Mouse (Mus musculus) heart, embryonic 13.5 days (tissue): ENCODE results near the gene Asap2. TPM values are rescaled to one million over a fixed set of nuclear protein-coding genes. Genes with fewer than 3 reads are reported as not detected.
A peak's percentile ranks its signal among the peaks of the same experiment; 100 is the strongest.

Source experiments
- ATAC-seq: fragments of 200-750 bp; cut with Nextera tagmentation; 2 replicates; pipeline ENCODE4 v1.8.0; 2017; ENCODE audit warnings: moderate TSS enrichment; ENCODE audit not compliant: insufficient number of reproducible peaks, low FRiP score, low TSS enrichment; ENCODE audit errors: extremely low read depth
- H3K27ac ChIP-seq: fragments of 300-500 bp; sonication (generic); replicated peaks from 2 replicates; pipeline ENCODE4 v1.5.1; 2015; ENCODE audit warnings: moderate library complexity, mild to moderate bottlenecking, inconsistent platforms
- H3K27me3 ChIP-seq: fragments of 300-500 bp; sonication (generic); replicated peaks from 2 replicates; pipeline ENCODE4 v1.6.1; 2015; ENCODE audit warnings: mild to moderate bottlenecking, inconsistent platforms
- H3K36me3 ChIP-seq: fragments of 300-500 bp; sonication (generic); 2 replicates; pipeline ENCODE4 v1.6.1; 2015; ENCODE audit warnings: mild to moderate bottlenecking, inconsistent platforms
- H3K4me1 ChIP-seq: fragments of 300-500 bp; sonication (generic); 2 replicates; pipeline ENCODE4 v1.6.1; 2015; ENCODE audit warnings: inconsistent platforms
- H3K4me2 ChIP-seq: fragments of 300-500 bp; sonication (generic); 2 replicates; pipeline ENCODE4 v1.6.1; 2015; ENCODE audit warnings: inconsistent platforms, mild to moderate bottlenecking, moderate library complexity
- H3K4me3 ChIP-seq: fragments of 300-500 bp; sonication (generic); 2 replicates; pipeline ENCODE4 v1.5.1; 2015; ENCODE audit warnings: moderate library complexity, mild to moderate bottlenecking, inconsistent platforms
- H3K9ac ChIP-seq: fragments of 300-500 bp; sonication (generic); 2 replicates; pipeline ENCODE4 v1.6.1; 2015; ENCODE audit warnings: inconsistent platforms, mild to moderate bottlenecking, moderate library complexity
- H3K9me3 ChIP-seq: fragments of 300-500 bp; sonication (generic); 2 replicates; pipeline ENCODE4 v1.6.1; 2016; ENCODE audit warnings: inconsistent platforms
- WGBS: fragments of 180-500 bp; shearing (Covaris S2); methylation state at CpG from one replicate; pipeline ENCODE4 v1.1.7; 2015; ENCODE audit warnings: mixed read lengths; 5-methylcytosine and 5-hydroxymethylcytosine counted together
- polyA plus RNA-seq: library from polyadenylated mRNA; unstranded; fragments of >200 nt; fragmentation: Nextera tagmentation; extraction: Ambion mirVana; gene quantifications from 2 replicates; pipeline ENCODE4 v1.2.1, GENCODE M21; 2015

Asap2 gene
- polyA plus RNA-seq, 1 experiment from 2014 or later: 6.2 TPM

DNA sequence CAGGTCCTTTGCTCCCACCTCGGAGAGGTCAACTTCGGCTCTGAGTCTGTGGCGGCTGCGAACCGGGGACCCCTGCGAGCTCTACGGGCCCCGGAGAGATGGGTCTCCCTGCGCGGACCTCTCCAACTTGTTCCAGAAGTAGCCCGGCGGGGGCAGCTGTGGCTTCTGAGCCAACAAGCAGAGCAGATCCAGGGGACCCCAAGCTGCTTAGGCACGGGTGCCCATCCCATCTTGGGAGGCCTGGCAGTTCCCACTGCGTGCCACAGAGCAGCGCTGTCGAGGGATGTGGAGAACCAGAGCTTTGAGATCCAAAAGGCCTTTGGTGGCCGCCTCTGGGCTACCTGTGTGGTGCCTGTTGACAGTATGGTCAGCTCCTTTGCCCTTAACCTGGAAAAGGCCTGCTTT, 122.2 kb downstream of the Asap2 start:
- Histone ChIP-seq H3K27ac (peak overlapping the region; percentile 64), H3K36me3 (no peaks in the 10 kb centered on the region), H3K4me3 (peak overlapping the region; percentile 80), H3K4me1 (peaks cover 11% of the 10 kb centered on the region; the same call in 1 of the 2 replicates), H3K9me3 (no peaks in the 10 kb centered on the region), H3K9ac (peak overlapping the region; percentile 91), H3K27me3 (no peaks in the 10 kb centered on the region), H3K4me2 (peak overlapping the region; percentile 78)
- ATAC-seq: no peak
- under 1% methylated on average over 17 of the region's 17 CpGs for WGBS

- no peak for ATAC-seq
- WGBS: 48% methylated on average over 3 of the region's 3 CpGs
- H3K27ac ChIP-seq: peak overlapping the region; percentile 45; the same call in 1 of the 2 replicates
- no peak overlapping the region for H3K9ac ChIP-seq
- peaks cover 26% of the 10 kb centered on the region for H3K4me1 ChIP-seq
- no peak overlapping the region for H3K4me2 ChIP-seq
- H3K4me3 ChIP-seq: no peak overlapping the region
- H3K36me3 ChIP-seq: no peaks in the 10 kb centered on the region
- H3K27me3 ChIP-seq: no peaks in the 10 kb centered on the region
- H3K9me3 ChIP-seq: no peaks in the 10 kb centered on the region
Measured at GRCm38 (mm10) chr12:21119446-21119845, 129.2 kb downstream of the Asap2 start.

DNA sequence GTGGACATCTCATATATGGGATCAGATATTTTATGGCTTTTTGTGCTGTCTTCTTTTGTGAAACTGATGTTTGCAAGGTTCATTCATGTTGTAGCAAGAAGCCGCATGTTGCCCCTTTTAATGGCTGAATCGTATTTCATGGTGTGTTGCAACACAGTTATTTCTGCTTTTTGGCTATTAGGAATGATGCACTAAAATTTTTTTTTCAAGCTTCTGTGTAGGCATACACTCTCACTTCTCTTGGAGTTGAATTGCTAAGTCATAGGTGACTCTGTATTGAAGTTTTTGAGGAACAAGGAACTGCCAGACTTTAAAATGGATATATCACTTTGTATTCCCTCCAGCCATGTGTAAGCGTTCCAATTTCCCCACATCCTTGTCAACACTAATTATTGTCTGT, 132.6 kb downstream of the Asap2 start:
- H3K27ac ChIP-seq: no peak overlapping the region
- no peaks in the 10 kb centered on the region for H3K27me3 ChIP-seq
- WGBS: 84% methylated on average over 3 of the region's 3 CpGs
- H3K9me3 ChIP-seq: no peaks in the 10 kb centered on the region
- H3K4me3 ChIP-seq: no peak overlapping the region
- ATAC-seq: no peak
- no peaks in the 10 kb centered on the region for H3K36me3 ChIP-seq
- no peak overlapping the region for H3K4me2 ChIP-seq
- no peak overlapping the region for H3K9ac ChIP-seq
- peaks cover 44% of the 10 kb centered on the region for H3K4me1 ChIP-seq

GRCm38 (mm10) chr12:21123647-21124046, 133.4 kb downstream of the Asap2 start:
- Histone ChIP-seq H3K27me3 (no peaks in the 10 kb centered on the region), H3K27ac (no peak overlapping the region), H3K4me3 (no peak overlapping the region), H3K4me2 (no peak overlapping the region), H3K9ac (no peak overlapping the region), H3K9me3 (no peaks in the 10 kb centered on the region), H3K36me3 (no peaks in the 10 kb centered on the region), H3K4me1 (peaks cover 48% of the 10 kb centered on the region)
- WGBS: 53% methylated on average over 5 of the region's 5 CpGs
- ATAC-seq: no peak

- no peak for ATAC-seq
- Histone ChIP-seq H3K27ac (no peak overlapping the region), H3K4me3 (no peak overlapping the region), H3K36me3 (no peaks in the 10 kb centered on the region), H3K27me3 (no peaks in the 10 kb centered on the region), H3K9ac (peak overlapping the region; percentile 5; the same call in 1 of the 2 replicates), H3K9me3 (no peaks in the 10 kb centered on the region), H3K4me2 (no peak overlapping the region), H3K4me1 (peaks cover 58% of the 10 kb centered on the region)
- WGBS: 60% methylated on average over 10 of the region's 10 CpGs
Measured at GRCm38 (mm10) chr12:21125675-21126470, 135.6 kb downstream of the Asap2 start.

- H3K36me3 ChIP-seq: no peaks in the 10 kb centered on the region
- no peaks in the 10 kb centered on the region for H3K9me3 ChIP-seq
- 85% methylated on average over 4 of the region's 4 CpGs for WGBS
- H3K27me3 ChIP-seq: no peaks in the 10 kb centered on the region
- peaks cover 64% of the 10 kb centered on the region for H3K4me1 ChIP-seq
- H3K4me2 ChIP-seq: no peak overlapping the region
- no peak overlapping the region for H3K27ac ChIP-seq
- H3K4me3 ChIP-seq: no peak overlapping the region
- ATAC-seq: no peak
- no peak overlapping the region for H3K9ac ChIP-seq
Measured at GRCm38 (mm10) chr12:21126516-21126915, 136.3 kb downstream of the Asap2 start.

GRCm38 (mm10) chr12:21128930-21129869, 138.9 kb downstream of the Asap2 start:
- H3K4me1 ChIP-seq: peaks cover 88% of the 10 kb centered on the region
- H3K4me2 ChIP-seq: no peak overlapping the region
- H3K4me3 ChIP-seq: no peak overlapping the region
- ATAC-seq: no peak
- peak overlapping the region; percentile 49 for H3K27ac ChIP-seq
- WGBS: 57% methylated on average over 9 of the region's 9 CpGs
- H3K9me3 ChIP-seq: no peaks in the 10 kb centered on the region
- no peak overlapping the region for H3K9ac ChIP-seq
- no peaks in the 10 kb centered on the region for H3K36me3 ChIP-seq
- no peaks in the 10 kb centered on the region for H3K27me3 ChIP-seq

DNA sequence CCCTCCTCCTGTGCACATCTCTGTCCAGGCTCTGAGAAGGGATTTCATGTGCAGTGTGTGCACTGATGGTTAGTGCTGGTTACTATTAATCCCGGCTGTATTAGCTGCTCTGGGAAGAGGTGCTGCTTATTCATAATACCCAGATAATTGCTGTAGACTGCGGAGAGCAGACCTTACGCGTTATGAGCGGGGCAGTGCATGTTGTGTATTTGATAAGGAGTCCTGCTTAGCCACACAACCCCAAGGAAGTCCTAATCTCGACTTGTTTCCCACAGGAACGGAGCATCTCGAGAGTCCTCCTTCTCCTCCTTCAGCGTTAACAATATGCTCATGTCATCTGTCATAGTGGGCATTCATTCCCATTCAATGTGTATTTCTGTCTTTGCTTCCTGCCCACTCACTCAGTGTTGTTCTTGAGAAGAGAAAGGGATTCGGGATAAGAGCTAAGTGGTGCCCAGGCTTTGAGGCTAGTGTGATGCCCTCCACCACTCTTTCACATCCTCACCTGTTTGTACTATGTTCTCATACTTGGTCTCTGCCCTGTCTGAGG, 140.1 kb downstream of the Asap2 start:
- H3K27ac ChIP-seq: no peak overlapping the region
- no peak for ATAC-seq
- no peaks in the 10 kb centered on the region for H3K9me3 ChIP-seq
- H3K9ac ChIP-seq: no peak overlapping the region
- H3K4me2 ChIP-seq: no peak overlapping the region
- WGBS: 41% methylated on average over 10 of the region's 10 CpGs
- H3K27me3 ChIP-seq: no peaks in the 10 kb centered on the region
- peaks cover 95% of the 10 kb centered on the region for H3K4me1 ChIP-seq
- no peaks in the 10 kb centered on the region for H3K36me3 ChIP-seq
- no peak overlapping the region for H3K4me3 ChIP-seq

DNA sequence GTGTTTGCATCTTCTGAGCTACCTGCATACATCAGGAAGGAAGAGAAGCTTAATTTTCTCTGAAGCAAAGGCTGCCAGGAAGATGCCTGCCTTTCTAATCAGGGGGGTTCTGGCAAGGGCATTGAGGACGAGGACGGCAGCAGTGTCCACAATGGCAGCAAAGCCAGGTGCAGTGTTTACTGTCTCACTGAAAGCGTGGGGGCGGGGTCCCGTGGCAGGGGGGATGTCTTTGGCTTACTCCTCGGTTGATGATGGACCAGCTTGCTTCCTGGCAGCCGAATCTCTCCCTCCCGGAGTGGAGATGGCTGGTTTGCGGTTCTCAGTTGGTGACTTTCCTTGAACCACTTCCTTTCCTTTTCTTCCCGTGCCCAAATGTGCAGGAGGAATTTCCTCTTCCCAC, 142.3 kb downstream of the Asap2 start:
- no peaks in the 10 kb centered on the region for H3K9me3 ChIP-seq
- no peak overlapping the region for H3K4me3 ChIP-seq
- H3K9ac ChIP-seq: peak overlapping the region; percentile 58; the same call in 1 of the 2 replicates
- peak overlapping the region; percentile 71 for H3K27ac ChIP-seq
- no peaks in the 10 kb centered on the region for H3K36me3 ChIP-seq
- no peak for ATAC-seq
- peaks cover 99% of the 10 kb centered on the region for H3K4me1 ChIP-seq
- H3K4me2 ChIP-seq: peak overlapping the region; percentile 50
- no peaks in the 10 kb centered on the region for H3K27me3 ChIP-seq
- WGBS: 22% methylated on average over 10 of the region's 10 CpGs

GRCm38 (mm10) chr12:21133031-21133430, 142.8 kb downstream of the Asap2 start:
- no peak for ATAC-seq
- Histone ChIP-seq H3K36me3 (no peaks in the 10 kb centered on the region), H3K27ac (peak overlapping the region; percentile 71), H3K9ac (peak overlapping the region; percentile 58; the same call in 1 of the 2 replicates), H3K4me1 (peaks cover 98% of the 10 kb centered on the region), H3K27me3 (no peaks in the 10 kb centered on the region), H3K4me2 (peak overlapping the region; percentile 50; the same call in 1 of the 2 replicates), H3K4me3 (no peak overlapping the region), H3K9me3 (no peaks in the 10 kb centered on the region)
- WGBS: 57% methylated on average over 4 of the region's 4 CpGs
